ENCODE assay signal across 9 mouse cellular contexts in the genomic region with DNA sequence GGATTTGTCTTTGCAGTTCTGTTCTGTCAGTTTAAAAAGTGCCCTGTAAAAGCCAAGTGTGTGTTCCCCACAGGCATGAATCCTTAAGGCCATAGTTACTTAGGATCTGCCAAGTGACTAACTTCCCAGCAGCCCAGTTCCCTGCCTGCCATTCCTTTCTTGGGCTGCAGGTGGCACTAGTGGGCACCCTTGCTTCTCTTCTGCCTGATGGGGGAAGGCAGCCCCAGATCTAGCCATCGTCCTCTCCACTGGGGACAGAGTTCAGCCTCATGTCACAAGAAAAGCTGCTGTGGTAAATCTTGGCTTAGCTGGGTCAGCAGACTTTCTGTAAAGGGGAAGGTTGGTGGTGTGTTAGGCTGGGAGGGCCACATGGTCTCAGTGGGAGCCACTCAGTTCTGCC. TPM values are rescaled to one million over a fixed set of nuclear protein-coding genes. Genes with fewer than 3 reads are reported as not detected.
DNase-seq lines count a peak whose midpoint lies in the region; TF ChIP-seq lines count a peak whose summit lies in the region.
"Had no signal": no experiment of that assay in that cellular context is flagged by ENCODE, and none has a peak within 500 bp of the region (broad histone marks: within the 10 kb centered on the region; RNA-seq: fewer than 3 reads in every experiment).

No protein-coding gene starts in this region.

- no peaks in the 10 kb centered on the region for H3K9me3 ChIP-seq in E14TG2a.4 (ENCODE audit: low read length)
- H3K9me3 ChIP-seq: limb, embryonic 15.5 days had no signal

- H3K36me3 ChIP-seq in E14TG2a.4 (ENCODE audit: insufficient read depth, low read length): peaks cover 44% of the 10 kb centered on the region

- TF ChIP-seq POLR2A in lung, adult 2 months (IDR thresholded peaks at IDR 0.05; ENCODE audit: borderline replicate concordance, extremely low read depth, low read depth, low read length): no peak

- peaks cover 38% of the 10 kb centered on the region for H3K4me1 ChIP-seq in E14TG2a.4 (replicated peaks; ENCODE audit: low read depth, low read length)
- no peaks in the 10 kb centered on the region; the same call in 1 of the 2 replicates for H3K4me1 ChIP-seq in lung, adult 2 months (ENCODE audit: control insufficient read depth, insufficient read depth, low read length)
- H3K4me1 ChIP-seq: limb, embryonic 15.5 days had no signal

- TF ChIP-seq CTCF in E14TG2a.4 (conservative IDR thresholded peaks at IDR 0.05; ENCODE audit: low read length): peak; percentile 99
- peak; percentile 85 for TF ChIP-seq CTCF in lung, adult 2 months (IDR thresholded peaks at IDR 0.05; ENCODE audit: insufficient read depth, low read length)

- intact Hi-C loops in heart, postnatal 36 days (cut with DNase I): loop anchor here (1.0 kb wide), 1 partner anchor 125 kb away; no protein-coding TSS in a partner anchor

- no peaks in the 10 kb centered on the region for H3K27me3 ChIP-seq in E14TG2a.4 (ENCODE audit: insufficient read depth, low read length)
- H3K27me3 ChIP-seq: limb, embryonic 15.5 days had no signal

- 0% methylated on average over 1 of the region's 1 CpGs for WGBS in lung, adult 2 months

- peak; percentile 83 for DNase-seq in brain, adult 2 months (ENCODE audit: low read depth, low spot score)
- DNase-seq in fibroblast of lung, adult 2 months (ENCODE audit: low read depth): peak; percentile 61
- peak; percentile 75 to 76 for DNase-seq in heart, postnatal 36 days
- peak; percentile 59 to 90 for DNase-seq in layer of hippocampus, adult 18-20 months (ENCODE audit: low spot score in 2 of 2)
- DNase-seq in lung, adult 2 months: peak; percentile 76
- peak; percentile 77 for DNase-seq in ovary, postnatal 36 days (ENCODE audit: low spot score)
- peak; percentile 75 for DNase-seq in thymus, postnatal 14 days

- no peak overlapping the region for H3K4me3 ChIP-seq in E14TG2a.4 (replicated peaks; ENCODE audit: low read length)
- H3K4me3 ChIP-seq in lung, adult 2 months (replicated peaks; ENCODE audit: extremely low read depth, low read depth, low read length): no peak overlapping the region
- H3K4me3 ChIP-seq: limb, embryonic 15.5 days had no signal

RNA-seq across cellular contexts. Expression of a gene that starts 59.6 kb away (rescaled TPM):
- 1 to 10 TPM; 3.5 to 3.7 TPM for total RNA-seq in heart, postnatal 36 days (2021)
- 10 to 100 TPM; 34.5 to 35.6 TPM for total RNA-seq in layer of hippocampus, adult 18-20 months (2021)
- 4.0 and 5.3 TPM in 2 replicates for polyA plus RNA-seq in lung, adult 2 months (2012; rRNA removed)

Comparison
In these comparisons a context has a peak if more than half of its experiments do, and no peak if none do; other contexts are left out.
1. RNA of a gene that starts 59.6 kb away (total RNA-seq): 34.5 to 35.6 TPM in layer of hippocampus, adult 18-20 months; 3.5 to 3.7 TPM in heart, postnatal 36 days; every median in the first group is over 4 times any median in the second.
2. Peak in every context shown above with its lines, with median percentiles within 50 percentile points of each other: DNase-seq.